Mouse (Mus musculus) CD8-positive naive resting alpha-beta T cell, adult 57 days (primary cell): ENCODE results near the gene Tmem9. TPM values are rescaled to one million over a fixed set of nuclear protein-coding genes. Genes with fewer than 3 reads are reported as not detected.

ENCODE experiments used
- total RNA-seq: library from RNA; stranded (reverse); gene quantifications from one replicate; pipeline ENCODE4 v1.2.4, GENCODE M21; 2023

Gene Tmem9
- 11.8 TPM for total RNA-seq

DNA sequence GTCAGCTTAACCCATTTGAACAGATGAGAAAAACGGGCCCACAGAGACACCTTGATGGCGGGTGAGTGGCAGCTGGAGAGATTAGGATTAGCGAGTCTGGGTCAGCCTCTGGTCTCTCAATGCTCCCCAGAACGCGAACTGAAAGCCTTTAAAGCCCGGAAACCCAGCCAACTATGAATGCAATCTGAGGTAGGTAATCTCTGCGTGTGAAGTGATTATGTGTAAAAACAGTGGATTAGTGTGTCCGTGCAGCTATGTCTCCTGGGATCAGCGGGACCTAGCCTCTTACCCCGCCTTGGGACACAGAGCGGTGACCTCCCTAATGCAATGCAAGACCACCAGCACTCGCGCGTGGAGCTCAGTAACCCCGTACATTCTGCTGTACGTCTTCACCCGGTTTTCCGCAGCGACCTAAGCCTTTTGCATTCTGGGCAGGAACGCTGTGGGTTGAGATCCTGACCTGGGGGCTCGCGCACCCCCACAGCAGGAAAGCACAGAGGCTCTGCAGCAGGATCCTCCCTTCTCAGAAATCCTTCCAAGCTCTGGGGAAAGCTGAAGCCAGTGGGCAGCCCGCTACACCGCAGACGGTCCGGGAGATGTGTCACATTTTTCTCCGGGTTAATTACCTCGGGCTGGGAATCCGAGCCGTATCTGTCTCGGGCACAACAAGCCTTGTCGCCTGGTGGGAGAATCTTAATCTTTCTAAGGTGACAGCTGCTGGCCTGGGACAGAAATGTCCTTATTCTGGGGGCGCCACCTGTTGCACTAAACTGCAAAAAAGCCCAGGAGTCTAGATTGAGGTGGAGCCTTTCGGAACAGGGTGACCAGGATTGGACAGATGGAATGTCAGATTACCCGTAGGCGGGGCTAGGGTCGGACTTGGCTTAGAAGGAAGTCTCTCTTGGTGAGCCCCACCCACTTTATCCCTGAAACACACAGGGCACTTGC lies at the start of gene Tmem9:
TSS of gene Tmem9 (plus strand) at position 940 of the 948 bp plus-strand sequence.

DNA sequence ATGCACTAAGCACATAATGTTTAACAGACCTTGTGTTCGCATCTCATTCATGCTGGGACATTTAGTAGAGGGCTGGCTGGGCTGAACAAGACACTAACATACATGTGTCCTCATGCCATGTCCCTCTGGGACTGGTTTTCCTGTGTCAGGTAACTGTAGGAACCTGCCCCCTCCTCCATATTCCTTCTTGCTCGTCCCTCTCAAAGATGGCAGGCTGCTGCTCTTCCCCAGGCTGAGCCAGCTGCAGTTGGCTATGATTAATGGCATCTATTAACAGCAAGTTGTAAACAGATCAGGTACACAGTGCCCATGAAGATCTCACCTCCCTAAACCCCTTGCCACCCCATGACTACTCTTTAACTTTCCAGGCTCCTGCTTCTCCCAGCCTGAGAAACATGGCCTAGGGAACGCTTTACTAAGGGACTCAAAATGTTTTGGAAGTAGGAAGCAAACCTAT lies 1.6 kb upstream of the Tmem9 start, which contains the start of gene Igfn1:
TSS of gene Igfn1 (minus strand) at position 51 of the 457 bp plus-strand sequence.

DNA sequence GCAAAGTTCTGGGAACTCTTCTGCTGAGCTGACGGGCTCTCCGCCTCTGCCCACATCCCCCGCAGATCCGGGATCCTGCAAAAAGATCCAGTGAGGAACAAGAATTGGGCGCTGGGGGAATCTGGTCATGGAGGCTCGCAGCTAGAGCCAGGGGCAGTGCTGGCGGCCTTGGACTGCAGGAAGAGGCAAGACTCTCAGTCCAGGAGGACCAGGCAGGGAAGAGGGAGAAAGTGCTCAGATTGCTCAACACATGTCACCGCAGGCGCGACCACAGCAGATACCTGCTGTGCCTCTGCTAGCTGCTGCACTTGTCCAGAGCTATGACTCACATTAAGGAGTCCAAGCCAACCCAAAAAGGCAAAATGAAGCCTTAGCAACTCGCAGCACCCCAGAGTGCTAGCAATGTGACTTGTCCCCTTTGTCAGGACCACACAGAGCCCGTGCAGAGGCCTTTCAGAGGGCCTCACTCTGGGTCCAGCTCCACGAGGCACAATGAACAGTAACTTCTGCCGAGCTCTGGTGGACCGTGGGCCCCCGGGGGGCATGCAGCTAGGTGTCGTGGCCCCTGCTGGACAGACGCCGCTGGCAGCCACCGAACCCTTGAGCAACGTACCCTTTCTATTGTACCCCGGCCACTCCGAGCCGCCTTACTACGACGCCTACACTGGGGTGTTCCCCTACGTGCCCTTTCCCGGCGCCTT lies 42.5 kb downstream of the Tmem9 start, which contains the start of gene Ascl5:
TSS of gene Ascl5 (plus strand) at position 493 of the 701 bp plus-strand sequence.

DNA sequence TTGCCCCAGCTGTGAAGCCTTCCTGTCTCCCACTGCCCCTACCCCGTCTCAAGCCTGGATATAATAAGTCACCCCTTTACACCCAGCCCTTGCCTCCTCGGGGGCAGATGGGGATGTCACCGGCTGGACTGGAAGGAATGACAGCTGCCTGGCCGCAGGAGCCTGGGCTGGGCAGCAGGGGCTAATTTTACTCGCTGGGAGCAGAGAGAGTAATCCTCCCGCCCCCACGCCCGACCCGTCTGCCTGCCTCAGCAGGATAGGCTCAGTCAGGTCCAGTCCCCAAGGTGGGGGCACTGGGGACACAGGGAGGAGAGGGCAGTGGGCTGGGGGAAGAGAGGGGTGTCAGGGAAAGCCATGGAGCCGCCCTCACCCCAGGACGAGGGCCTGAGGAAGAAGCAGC lies 44.6 kb downstream of the Tmem9 start, which contains the start of gene Cacna1s:
TSS of gene Cacna1s (plus strand) at position 204 of the 400 bp plus-strand sequence.

Other genes with a start within 250 kb of the Tmem9 start
- gene Phlda3, start 242.0 kb upstream of the Tmem9 start, total RNA-seq, result not detected
- gene Tnni1, start 228.7 kb upstream of the Tmem9 start, total RNA-seq, result not detected
- 1.2 TPM for gene Lad1, start 189.6 kb upstream of the Tmem9 start, total RNA-seq
- gene Tnnt2, start 171.8 kb upstream of the Tmem9 start, total RNA-seq, result not detected
- not detected for gene Pkp1, start 88.9 kb upstream of the Tmem9 start, total RNA-seq
- not detected for gene Igfn1, start 1.8 kb upstream of the Tmem9 start, total RNA-seq
- not detected for gene Ascl5, start 42.7 kb downstream of the Tmem9 start, total RNA-seq
- gene Cacna1s, start 44.6 kb downstream of the Tmem9 start, total RNA-seq, result 0.55 TPM
- 364 TPM for gene Kif21b, start 123.2 kb downstream of the Tmem9 start, total RNA-seq
- not detected for gene Mroh3, start 204.7 kb downstream of the Tmem9 start, total RNA-seq
- gene Inava, start 226.1 kb downstream of the Tmem9 start, total RNA-seq, result not detected